Mouse (Mus musculus) kidney, embryonic 14.5 days (tissue): ENCODE results near the gene Cacna2d4. TPM values are rescaled to one million over a fixed set of nuclear protein-coding genes. Genes with fewer than 3 reads are reported as not detected.

Experiments used
- ATAC-seq: fragments of 200-750 bp; cut with Nextera tagmentation; 2 replicates; pipeline ENCODE4 v1.8.0; 2017; ENCODE audit warnings: moderate number of reproducible peaks, mild to moderate bottlenecking, moderate TSS enrichment, moderate library complexity; ENCODE audit not compliant: low FRiP score, low TSS enrichment
- H3K27ac ChIP-seq: fragments of 300-500 bp; sonication (generic); 2 replicates; pipeline ENCODE4 v1.5.1; 2014; ENCODE audit warnings: low read depth, mild to moderate bottlenecking, low read length, moderate library complexity, mixed read lengths
- H3K27me3 ChIP-seq: fragments of 300-500 bp; sonication (generic); 2 replicates; pipeline ENCODE4 v1.6.1; 2014; ENCODE audit warnings: mild to moderate bottlenecking, low read length; ENCODE audit not compliant: control insufficient read depth, insufficient read depth
- H3K36me3 ChIP-seq: fragments of 300-500 bp; sonication (generic); 2 replicates; pipeline ENCODE4 v1.6.1; 2014; ENCODE audit warnings: low read length, mixed read lengths; ENCODE audit not compliant: control insufficient read depth, insufficient read depth
- H3K4me1 ChIP-seq: fragments of 300-500 bp; sonication (generic); 2 replicates; pipeline ENCODE4 v1.6.1; 2014; ENCODE audit warnings: low read length, mixed read lengths; ENCODE audit not compliant: control insufficient read depth, insufficient read depth
- H3K4me2 ChIP-seq: fragments of 300-500 bp; sonication (generic); replicated peaks from 2 replicates; pipeline ENCODE4 v1.6.1; 2014; ENCODE audit warnings: low read depth, mild to moderate bottlenecking, low read length
- H3K4me3 ChIP-seq: fragments of 300-500 bp; sonication (generic); 2 replicates; pipeline ENCODE4 v1.5.1; 2014; ENCODE audit warnings: mild to moderate bottlenecking, low read length
- H3K9ac ChIP-seq: fragments of 300-500 bp; sonication (generic); 2 replicates; pipeline ENCODE4 v1.6.1; 2014; ENCODE audit warnings: low read depth, mild to moderate bottlenecking, low read length, moderate library complexity
- H3K9me3 ChIP-seq: fragments of 300-500 bp; sonication (generic); 2 replicates; pipeline ENCODE4 v1.6.1; 2016; ENCODE audit warnings: low read length; ENCODE audit not compliant: control insufficient read depth
- WGBS: fragments of 180-500 bp; shearing (Covaris S2); extraction: QIAGEN DNeasy Blood & Tissue Kit; methylation state at CpG from one replicate; pipeline ENCODE4 v1.1.7; 2014; 5-methylcytosine and 5-hydroxymethylcytosine counted together
- polyA plus RNA-seq: library from polyadenylated mRNA; unstranded; fragments of >200 nt; fragmentation: Nextera tagmentation; extraction: Ambion mirVana; gene quantifications from 2 replicates; pipeline ENCODE4 v1.2.1, GENCODE M21; 2014

Cacna2d4 gene
- polyA plus RNA-seq, 1 experiment from 2014 or later = not detected

GRCm38 (mm10) chr6:119325978-119326377, 89.7 kb downstream of the Cacna2d4 start:
- H3K4me2 ChIP-seq = no peak overlapping the region
- H3K36me3 ChIP-seq = no peaks in the 10 kb centered on the region
- 76% methylated on average over 6 of the region's 6 CpGs for WGBS
- ATAC-seq = no peak
- H3K27me3 ChIP-seq = peaks cover 26% of the 10 kb centered on the region
- H3K27ac ChIP-seq = no peak overlapping the region
- H3K9ac ChIP-seq = no peak overlapping the region
- H3K9me3 ChIP-seq = no peaks in the 10 kb centered on the region
- H3K4me3 ChIP-seq = no peak overlapping the region
- peaks cover 10% of the 10 kb centered on the region; the same call in 1 of the 2 replicates for H3K4me1 ChIP-seq

GRCm38 (mm10) chr6:119326541-119326940, 90.2 kb downstream of the Cacna2d4 start:
- peaks cover 10% of the 10 kb centered on the region; the same call in 1 of the 2 replicates for H3K4me1 ChIP-seq
- WGBS = 29% methylated on average over 7 of the region's 7 CpGs

GRCm38 (mm10) chr6:119328521-119329115, 92.3 kb downstream of the Cacna2d4 start:
- Histone ChIP-seq H3K9ac (no peak overlapping the region), H3K36me3 (no peaks in the 10 kb centered on the region), H3K27ac (no peak overlapping the region), H3K27me3 (peaks cover 32% of the 10 kb centered on the region), H3K9me3 (no peaks in the 10 kb centered on the region), H3K4me3 (no peak overlapping the region), H3K4me1 (peaks cover 14% of the 10 kb centered on the region; the same call in 1 of the 2 replicates), H3K4me2 (no peak overlapping the region)
- ATAC-seq = no peak
- 11% methylated on average over 11 of the region's 11 CpGs for WGBS

More at GRCm38 (mm10) chr6:119326541-119326940, 90.2 kb downstream of the Cacna2d4 start:
- no peak overlapping the region for H3K27ac ChIP-seq
- H3K4me2 ChIP-seq = no peak overlapping the region
- no peak overlapping the region for H3K9ac ChIP-seq
- H3K9me3 ChIP-seq = no peaks in the 10 kb centered on the region
- ATAC-seq = no peak
- no peak overlapping the region for H3K4me3 ChIP-seq
- H3K36me3 ChIP-seq = no peaks in the 10 kb centered on the region
- peaks cover 31% of the 10 kb centered on the region for H3K27me3 ChIP-seq

- 3% methylated on average over 8 of the region's 8 CpGs for WGBS
- ATAC-seq = no peak
- no peak overlapping the region for H3K4me2 ChIP-seq
- no peaks in the 10 kb centered on the region for H3K36me3 ChIP-seq
- no peak overlapping the region for H3K27ac ChIP-seq
- peaks cover 32% of the 10 kb centered on the region for H3K27me3 ChIP-seq
- no peak overlapping the region for H3K4me3 ChIP-seq
- peaks cover 14% of the 10 kb centered on the region; the same call in 1 of the 2 replicates for H3K4me1 ChIP-seq
- H3K9me3 ChIP-seq = no peaks in the 10 kb centered on the region
- no peak overlapping the region for H3K9ac ChIP-seq
These were observed 92.9 kb downstream of the Cacna2d4 start for GRCm38 (mm10) chr6:119329215-119329714.

GRCm38 (mm10) chr6:119329936-119330335, 93.6 kb downstream of the Cacna2d4 start:
- Histone ChIP-seq H3K27me3 (peaks cover 32% of the 10 kb centered on the region), H3K9me3 (no peaks in the 10 kb centered on the region), H3K4me3 (peak overlapping the region; percentile 30; the same call in 1 of the 2 replicates), H3K27ac (no peak overlapping the region), H3K4me1 (peaks cover 14% of the 10 kb centered on the region; the same call in 1 of the 2 replicates), H3K9ac (no peak overlapping the region), H3K36me3 (no peaks in the 10 kb centered on the region), H3K4me2 (peak overlapping the region; percentile 48; the same call in 1 of the 2 replicates)
- no peak for ATAC-seq
- 12% methylated on average over 6 of the region's 6 CpGs for WGBS

- H3K9me3 ChIP-seq = no peaks in the 10 kb centered on the region
- no peak for ATAC-seq
- H3K9ac ChIP-seq = no peak within 1 kb of the TSS
- H3K36me3 ChIP-seq = no peaks in the 10 kb centered on the region
- H3K27me3 ChIP-seq = peaks cover 32% of the 10 kb centered on the region
- peak within 1 kb of the TSS; percentile 48 for H3K4me2 ChIP-seq
- H3K4me3 ChIP-seq = peak within 1 kb of the TSS; percentile 30
- H3K27ac ChIP-seq = no peak within 1 kb of the TSS
- peaks cover 14% of the 10 kb centered on the region; the same call in 1 of the 2 replicates for H3K4me1 ChIP-seq
- whole genome bisulfite sequencing = under 1% methylated on average over 30 of the region's 31 CpGs
These were observed 94.2 kb downstream of the Cacna2d4 start, which contains the start of gene Lrtm2 for GRCm38 (mm10) chr6:119330506-119330905. Lrtm2 (minus strand) TSS chr6:119330766.

GRCm38 (mm10) chr6:119332111-119332510, 95.8 kb downstream of the Cacna2d4 start:
- 0% methylated on average over 1 of the region's 1 CpGs for WGBS
- H3K27ac ChIP-seq = no peak overlapping the region
- H3K36me3 ChIP-seq = no peaks in the 10 kb centered on the region
- no peak overlapping the region for H3K4me3 ChIP-seq
- no peak overlapping the region for H3K4me2 ChIP-seq
- no peak for ATAC-seq
- H3K27me3 ChIP-seq = peaks cover 32% of the 10 kb centered on the region
- H3K9ac ChIP-seq = no peak overlapping the region
- H3K9me3 ChIP-seq = no peaks in the 10 kb centered on the region
- peaks cover 14% of the 10 kb centered on the region; the same call in 1 of the 2 replicates for H3K4me1 ChIP-seq

- H3K9ac ChIP-seq = no peak overlapping the region
- WGBS = 2% methylated on average over 3 of the region's 3 CpGs
- peaks cover 12% of the 10 kb centered on the region; the same call in 1 of the 2 replicates for H3K4me1 ChIP-seq
- H3K36me3 ChIP-seq = no peaks in the 10 kb centered on the region
- H3K9me3 ChIP-seq = no peaks in the 10 kb centered on the region
- peak; percentile 68 for ATAC-seq
- peaks cover 26% of the 10 kb centered on the region for H3K27me3 ChIP-seq
- H3K4me2 ChIP-seq = no peak overlapping the region
- H3K27ac ChIP-seq = no peak overlapping the region
- H3K4me3 ChIP-seq = no peak overlapping the region
These were observed 96.9 kb downstream of the Cacna2d4 start for GRCm38 (mm10) chr6:119333202-119333601.

- WGBS = 42% methylated on average over 3 of the region's 3 CpGs
- no peaks in the 10 kb centered on the region for H3K9me3 ChIP-seq
- peaks cover 10% of the 10 kb centered on the region; the same call in 1 of the 2 replicates for H3K4me1 ChIP-seq
- H3K4me2 ChIP-seq = no peak overlapping the region
- peaks cover 24% of the 10 kb centered on the region for H3K27me3 ChIP-seq
- no peak for ATAC-seq
- H3K9ac ChIP-seq = no peak overlapping the region
- H3K27ac ChIP-seq = no peak overlapping the region
- H3K36me3 ChIP-seq = no peaks in the 10 kb centered on the region
- no peak overlapping the region for H3K4me3 ChIP-seq
These were observed 97.5 kb downstream of the Cacna2d4 start for GRCm38 (mm10) chr6:119333831-119334230.
